Mouse (Mus musculus) heart, postnatal 25 days (tissue): ENCODE results near the gene F2. TPM values are rescaled to one million over a fixed set of nuclear protein-coding genes. Genes with fewer than 3 reads are reported as not detected.

Source experiments
- DNase-seq: peaks from one replicate; pipeline ENCODE4 v3.0.0; 2022; ENCODE audit warnings: low spot score
- intact Hi-C: fragments of 180-260 bp; cut with DNase I; formaldehyde crosslinking; loops from one replicate; pipeline ENCODE4 v1.15.1; 2025
- total RNA-seq, 2 experiments: library from RNA; stranded (reverse); gene quantifications; 2 replicates each; pipeline ENCODE4 v1.2.3; 2021

F2 gene
- total RNA-seq, 2 experiments from 2014 or later = not detected

DNA sequence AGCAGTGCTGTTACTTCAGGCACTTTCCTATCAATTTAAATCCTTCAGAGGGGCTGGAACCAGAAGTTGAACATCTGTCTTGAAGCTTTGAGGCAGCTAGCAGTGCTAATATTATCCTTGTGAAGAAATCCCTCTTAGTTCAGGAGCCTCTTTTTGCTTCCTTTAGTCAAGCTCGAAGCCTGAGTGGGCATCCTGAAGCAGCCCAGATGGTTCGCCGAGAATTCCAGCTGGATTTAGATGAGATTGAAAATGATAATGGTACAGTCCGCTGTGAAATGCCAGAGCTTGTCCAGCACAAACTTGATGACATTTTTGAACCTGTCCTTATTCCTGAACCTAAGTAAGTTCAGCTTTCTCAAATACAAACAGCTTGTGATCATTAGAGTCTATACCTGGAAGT lies 35.7 kb downstream of the F2 start:
- intact Hi-C loops = loop anchor here (10.0 kb wide), 1 partner anchor 324 kb away; the partner anchor contains the start of gene Chrm4
- no peak for DNase-seq

DNA sequence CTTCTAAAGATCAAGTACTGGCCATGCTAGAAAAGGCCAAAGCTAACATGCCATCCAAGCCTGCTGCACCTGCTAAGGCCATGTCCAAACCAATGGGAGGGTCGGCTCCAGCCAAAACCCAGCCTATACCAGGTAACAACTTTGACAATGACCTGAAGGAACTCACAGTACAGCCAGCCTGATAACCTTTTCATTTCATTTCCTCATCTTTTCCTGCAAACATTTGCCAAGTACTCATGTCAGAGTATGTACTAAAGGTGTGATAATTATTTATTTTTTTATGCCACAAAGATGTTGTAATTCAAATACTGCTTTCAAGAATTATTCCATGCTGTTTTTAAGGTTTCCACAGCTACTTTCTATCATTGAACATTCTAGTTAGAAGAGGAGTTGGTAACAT lies 50.0 kb downstream of the F2 start:
- intact Hi-C loops = no loop called here
- DNase-seq = no peak

GRCm38 (mm10) chr2:91580894-91581293 lies 55.3 kb downstream of the F2 start:
- intact Hi-C loops = no loop called here
- no peak for DNase-seq

Other genes starting within 250 kb of the F2 start
- 10 to 100 TPM in 1 of 2 experiments, 1 to 10 TPM in 1; 7.0 to 14.0 TPM for gene 1110051M20Rik, start 191.7 kb downstream of the F2 start, total RNA-seq
- 10 to 100 TPM in 1 of 2 experiments, 1 to 10 TPM in 1; 9.7 to 12.0 TPM for gene Lrp4, start 178.9 kb downstream of the F2 start, total RNA-seq
- 10 to 100 TPM; 45.0 to 49.6 TPM for gene Ckap5, start 109.7 kb downstream of the F2 start, total RNA-seq
- gene Zfp408, start 13.4 kb upstream of the F2 start, total RNA-seq = 1 to 10 TPM; 5.2 to 5.7 TPM
- 10 to 100 TPM; 24.7 to 27.7 TPM for gene Arhgap1, start 13.4 kb upstream of the F2 start, total RNA-seq
- 10 to 100 TPM; 39.2 to 48.4 TPM for gene Atg13, start 74.2 kb upstream of the F2 start, total RNA-seq
- gene Harbi1, start 74.4 kb upstream of the F2 start, total RNA-seq = 1 to 10 TPM; 5.9 to 6.2 TPM
- 10 to 100 TPM; 14.5 to 16.8 TPM for gene Ambra1, start 93.7 kb upstream of the F2 start, total RNA-seq